Mouse (Mus musculus): Measurements from ENCODE around the gene Zbtb34. TPM values are rescaled to one million over a fixed set of nuclear protein-coding genes. Genes with fewer than 3 reads are reported as not detected.
A peak's percentile ranks its signal among the peaks of the same experiment; 100 is the strongest.

Gene Zbtb34
- 10 to 100 TPM; 12.1 to 15.1 (median 12.9) TPM for total RNA-seq (2022)

- peak in 1 of 2 experiments; percentile 62 for DNase-seq (ENCODE audit: low spot score in 2 of 2)
Observed at GRCm38 (mm10) chr2:33430771-33431699, at the start of gene Zbtb34. TSS of gene Zbtb34 (minus strand) at chr2:33431324.

GRCm38 (mm10) chr2:33477961-33478755 lies 47.0 kb upstream of the Zbtb34 start:
- DNase-seq (ENCODE audit: low spot score in 2 of 2), result no peak

GRCm38 (mm10) chr2:33475961-33476360 lies 44.8 kb upstream of the Zbtb34 start:
- peak in 1 of 2 experiments; percentile 74 for DNase-seq (ENCODE audit: low spot score in 2 of 2)

- DNase-seq (ENCODE audit: low spot score in 2 of 2), result peak; percentile 94 to 95
Observed at GRCm38 (mm10) chr2:33468466-33469097, 37.5 kb upstream of the Zbtb34 start, which contains the start of gene Zbtb43. TSS of gene Zbtb43 (minus strand) at chr2:33468559.

- DNase-seq (ENCODE audit: low spot score in 2 of 2), result no peak
Observed at GRCm38 (mm10) chr2:33467546-33468465, 36.7 kb upstream of the Zbtb34 start.

GRCm38 (mm10) chr2:33465966-33466365 lies 34.8 kb upstream of the Zbtb34 start:
- no peak for DNase-seq (ENCODE audit: low spot score in 2 of 2)

GRCm38 (mm10) chr2:33465215-33465614 lies 34.1 kb upstream of the Zbtb34 start:
- DNase-seq (ENCODE audit: low spot score in 2 of 2), result no peak

GRCm38 (mm10) chr2:33462066-33462465 lies 30.9 kb upstream of the Zbtb34 start:
- DNase-seq (ENCODE audit: low spot score in 2 of 2), result no peak

GRCm38 (mm10) chr2:33461066-33461465 lies 29.9 kb upstream of the Zbtb34 start:
- no peak for DNase-seq (ENCODE audit: low spot score in 2 of 2)

GRCm38 (mm10) chr2:33459660-33460059 lies 28.5 kb upstream of the Zbtb34 start:
- DNase-seq (ENCODE audit: low spot score in 2 of 2), result no peak

GRCm38 (mm10) chr2:33456696-33457095 lies 25.6 kb upstream of the Zbtb34 start:
- no peak for DNase-seq (ENCODE audit: low spot score in 2 of 2)

GRCm38 (mm10) chr2:33456242-33456641 lies 25.1 kb upstream of the Zbtb34 start:
- no peak for DNase-seq (ENCODE audit: low spot score in 2 of 2)

- no peak for DNase-seq (ENCODE audit: low spot score in 2 of 2)
Observed at GRCm38 (mm10) chr2:33455350-33455749, 24.2 kb upstream of the Zbtb34 start.

GRCm38 (mm10) chr2:33454816-33455215 lies 23.7 kb upstream of the Zbtb34 start:
- DNase-seq (ENCODE audit: low spot score in 2 of 2), result no peak

- no peak for DNase-seq (ENCODE audit: low spot score in 2 of 2)
Observed at GRCm38 (mm10) chr2:33453476-33453875, 22.4 kb upstream of the Zbtb34 start.

- DNase-seq (ENCODE audit: low spot score in 2 of 2), result no peak
Observed at GRCm38 (mm10) chr2:33452721-33453120, 21.6 kb upstream of the Zbtb34 start.

- no peak for DNase-seq (ENCODE audit: low spot score in 2 of 2)
Observed at GRCm38 (mm10) chr2:33452140-33452539, 21.0 kb upstream of the Zbtb34 start.

- no peak for DNase-seq (ENCODE audit: low spot score in 2 of 2)
Observed at GRCm38 (mm10) chr2:33451038-33451978, 20.2 kb upstream of the Zbtb34 start.

GRCm38 (mm10) chr2:33449119-33449873 lies 18.2 kb upstream of the Zbtb34 start:
- DNase-seq (ENCODE audit: low spot score in 2 of 2), result no peak

All from layer of hippocampus, adult 8-10 months (tissue).